Comparison of ENCODE assay signal across 18 mouse cellular contexts in the genomic region with DNA sequence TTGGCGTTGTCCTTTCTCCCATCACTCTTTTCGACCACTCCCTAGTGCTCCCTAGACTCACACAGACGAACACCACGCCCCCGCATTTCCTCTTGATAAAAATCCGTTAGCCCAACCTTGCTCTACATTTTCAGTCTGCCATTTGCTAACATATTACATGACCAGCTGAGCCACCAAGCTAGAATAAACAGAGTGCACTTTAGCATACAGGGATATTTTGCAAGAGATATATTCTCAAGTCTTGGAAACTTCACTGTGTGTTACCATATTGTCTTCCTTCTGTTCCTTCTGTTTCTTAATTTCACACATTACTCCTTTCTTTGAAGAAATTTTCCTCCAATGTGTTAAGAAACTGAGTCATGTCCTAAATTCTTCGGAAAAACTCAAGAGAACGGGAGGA.
DNase-seq lines count a peak whose midpoint lies in the region; ATAC-seq lines count a peak whose summit lies in the region.
"Had no signal": no experiment of that assay in that cellular context is flagged by ENCODE, and none has a peak within 500 bp of the region (broad histone marks: within the 10 kb centered on the region; RNA-seq: fewer than 3 reads in every experiment).

No protein-coding gene starts in this region.

- 75% methylated on average over 8 of the region's 8 CpGs for WGBS in forebrain, embryonic 15.5 days
- WGBS in forebrain, embryonic 12.5 days = 90% methylated on average over 8 of the region's 8 CpGs

- DNase-seq in layer of hippocampus, adult 8-10 months (ENCODE audit: low spot score in 2 of 2) = peak; percentile 32 to 33
- no peak for DNase-seq in layer of hippocampus, postnatal 25 days (ENCODE audit: extremely low spot score in 1 of 2, low spot score in 1 of 2)
- DNase-seq in layer of hippocampus, adult 9-11 months = peak; percentile 53
- DNase-seq in left cerebral cortex, postnatal 36 days (ENCODE audit: low spot score in 2 of 2) = peak; percentile 21 to 22
- DNase-seq in thymus, postnatal 10 days (ENCODE audit: low spot score in 2 of 2) = no peak
- DNase-seq in spleen, postnatal 36 days (ENCODE audit: low spot score in 2 of 2) = no peak
- DNase-seq: adrenal gland, postnatal 10 days; cerebellum, adult 2 months; gastrocnemius, postnatal 25 days; kidney, adult 9 months; retina, postnatal 1 day had no signal

- no peaks in the 10 kb centered on the region for H3K36me3 ChIP-seq in forebrain, embryonic 15.5 days
- H3K36me3 ChIP-seq in forebrain, embryonic 12.5 days (replicated peaks) = no peaks in the 10 kb centered on the region
- H3K36me3 ChIP-seq: embryonic facial prominence, embryonic 13.5 days; hindbrain, embryonic 12.5 days; liver, embryonic 15.5 days; midbrain, embryonic 15.5 days had no signal

- intact Hi-C loops in left cerebral cortex, postnatal 36 days (cut with DNase I) = no loop called here

- H3K27me3 ChIP-seq in forebrain, embryonic 15.5 days = no peaks in the 10 kb centered on the region
- H3K27me3 ChIP-seq in forebrain, embryonic 12.5 days = no peaks in the 10 kb centered on the region
- H3K27me3 ChIP-seq: embryonic facial prominence, embryonic 13.5 days; hindbrain, embryonic 12.5 days; liver, embryonic 15.5 days; midbrain, embryonic 15.5 days had no signal

- H3K9ac ChIP-seq in forebrain, embryonic 15.5 days (replicated peaks) = no peak overlapping the region
- no peak overlapping the region for H3K9ac ChIP-seq in forebrain, embryonic 12.5 days
- H3K9ac ChIP-seq: embryonic facial prominence, embryonic 13.5 days; hindbrain, embryonic 12.5 days; liver, embryonic 15.5 days; midbrain, embryonic 15.5 days had no signal

- peaks cover 6% of the 10 kb centered on the region; the same call in 1 of the 2 replicates for H3K4me1 ChIP-seq in forebrain, embryonic 15.5 days
- no peaks in the 10 kb centered on the region for H3K4me1 ChIP-seq in forebrain, embryonic 12.5 days
- H3K4me1 ChIP-seq: embryonic facial prominence, embryonic 13.5 days; hindbrain, embryonic 12.5 days; liver, embryonic 15.5 days; midbrain, embryonic 15.5 days had no signal

- no peak overlapping the region for H3K4me2 ChIP-seq in forebrain, embryonic 15.5 days (replicated peaks)
- no peak overlapping the region for H3K4me2 ChIP-seq in forebrain, embryonic 12.5 days
- H3K4me2 ChIP-seq: embryonic facial prominence, embryonic 13.5 days; hindbrain, embryonic 12.5 days; liver, embryonic 15.5 days; midbrain, embryonic 15.5 days had no signal

- H3K27ac ChIP-seq in forebrain, embryonic 15.5 days (replicated peaks) = peak overlapping the region; percentile 76
- no peak overlapping the region for H3K27ac ChIP-seq in forebrain, embryonic 12.5 days
- H3K27ac ChIP-seq: embryonic facial prominence, embryonic 13.5 days; hindbrain, embryonic 12.5 days; liver, embryonic 15.5 days; midbrain, embryonic 15.5 days had no signal

- no peak overlapping the region for H3K4me3 ChIP-seq in forebrain, embryonic 15.5 days
- no peak overlapping the region for H3K4me3 ChIP-seq in forebrain, embryonic 12.5 days (replicated peaks)
- H3K4me3 ChIP-seq: embryonic facial prominence, embryonic 13.5 days; hindbrain, embryonic 12.5 days; liver, embryonic 15.5 days; midbrain, embryonic 15.5 days had no signal

- peak; percentile 63 for ATAC-seq in forebrain, embryonic 15.5 days (replicated peaks)
- ATAC-seq in forebrain, embryonic 12.5 days (ENCODE audit: low FRiP score) = no peak
- ATAC-seq: lung, postnatal 0 days; midbrain, embryonic 15.5 days had no signal

- H3K9me3 ChIP-seq in forebrain, embryonic 15.5 days = no peaks in the 10 kb centered on the region
- no peaks in the 10 kb centered on the region for H3K9me3 ChIP-seq in forebrain, embryonic 12.5 days
- H3K9me3 ChIP-seq: embryonic facial prominence, embryonic 13.5 days; hindbrain, embryonic 12.5 days; liver, embryonic 15.5 days; midbrain, embryonic 15.5 days had no signal

Comparison
In these comparisons a context has a peak if more than half of its experiments do, and no peak if none do; other contexts are left out.
1. DNase-seq: peak in layer of hippocampus, adult 8-10 months (2 of 2), layer of hippocampus, adult 9-11 months (single experiment) and left cerebral cortex, postnatal 36 days (2 of 2); none in layer of hippocampus, postnatal 25 days (0 of 2), thymus, postnatal 10 days (0 of 2) and spleen, postnatal 36 days (0 of 2).